Comparison of ENCODE assay signal across 9 mouse cellular contexts in genomic region chr16:31016169-31016568, GRCm38 (mm10).
A peak's percentile ranks its signal among the peaks of the same experiment; 100 is the strongest.
DNase-seq lines count a peak whose midpoint lies in the region; ATAC-seq lines count a peak whose summit lies in the region.
"Had no signal": no experiment of that assay in that cellular context is flagged by ENCODE, and none has a peak within 500 bp of the region (broad histone marks: within the 10 kb centered on the region; RNA-seq: fewer than 3 reads in every experiment).

No protein-coding gene starts in this region.

- peak; percentile 33 to 56 for DNase-seq in cerebellum, postnatal 14 days
- DNase-seq in cerebellum, adult 8-10 months, result no peak
- DNase-seq in ovary, postnatal 36 days (ENCODE audit: low spot score), result peak; percentile 23
- no peak for DNase-seq in ovary, postnatal 14 days (ENCODE audit: low spot score)
- peak; percentile 36 for DNase-seq in gastrocnemius, postnatal 14 days
- peak; percentile 44 for DNase-seq in thymus, postnatal 25 days
- DNase-seq in yolk sac, embryonic 10.5 days (ENCODE audit: low spot score), result no peak
- DNase-seq: layer of hippocampus, postnatal 36 days had no signal

- ATAC-seq in erythroid progenitor cell, adult 5-6 weeks (replicated peaks; ENCODE audit: low FRiP score, poor library complexity, severe bottlenecking), result no peak

- intact Hi-C loops in gastrocnemius, postnatal 14 days (cut with DNase I; ENCODE audit: low total_unique reads), result no loop called here

Comparison
In these comparisons a context has a peak if more than half of its experiments do, and no peak if none do; other contexts are left out.
1. DNase-seq: peak in cerebellum, postnatal 14 days (2 of 2), ovary, postnatal 36 days (single experiment), gastrocnemius, postnatal 14 days (single experiment) and thymus, postnatal 25 days (single experiment); none in cerebellum, adult 8-10 months (single experiment), ovary, postnatal 14 days (single experiment) and yolk sac, embryonic 10.5 days (single experiment).